Mouse (Mus musculus) gastrocnemius, adult 8-10 months (tissue): Measurements from ENCODE around the gene Tmem239. TPM values are rescaled to one million over a fixed set of nuclear protein-coding genes. Genes with fewer than 3 reads are reported as not detected.
"Not testable (repeated sequence)": the region's sequence is repeated elsewhere in the genome, so short reads cannot be mapped to it uniquely, and the experiment has no call there.

ENCODE experiments used
- DNase-seq, 2 experiments: peaks; one replicate each; pipeline ENCODE4 v3.0.0; 2022; ENCODE audit warnings: low spot score in 2 of 2
- total RNA-seq, 4 experiments: library from RNA; stranded (reverse); gene quantifications; 2 replicates each; pipeline ENCODE4 v1.2.4; 2022

Tmem239 gene
- total RNA-seq: not detected

- DNase-seq: no peak
Observed at GRCm38 (mm10) chr2:130406178-130406577, at the start of gene Tmem239. Tmem239 (plus strand) TSS chr2:130406478.

GRCm38 (mm10) chr2:130357551-130357950, 48.7 kb upstream of the Tmem239 start:
- no peak for DNase-seq

- no peak for DNase-seq
Observed at GRCm38 (mm10) chr2:130358852-130359251, 47.4 kb upstream of the Tmem239 start.

- DNase-seq: no peak
Observed at GRCm38 (mm10) chr2:130362511-130363026, 43.7 kb upstream of the Tmem239 start.

- DNase-seq: no peak
Observed at GRCm38 (mm10) chr2:130365211-130366094, 40.8 kb upstream of the Tmem239 start.

- no peak for DNase-seq
Observed at GRCm38 (mm10) chr2:130367386-130367785, 38.9 kb upstream of the Tmem239 start.

GRCm38 (mm10) chr2:130373026-130373425, 33.3 kb upstream of the Tmem239 start:
- DNase-seq: not testable (repeated sequence)

- DNase-seq: no peak
Observed at GRCm38 (mm10) chr2:130374951-130375350, 31.3 kb upstream of the Tmem239 start.

GRCm38 (mm10) chr2:130383205-130383604, 23.1 kb upstream of the Tmem239 start:
- DNase-seq: no peak

- DNase-seq: no peak
Observed at GRCm38 (mm10) chr2:130383895-130384294, 22.4 kb upstream of the Tmem239 start.

GRCm38 (mm10) chr2:130386212-130386611, 20.1 kb upstream of the Tmem239 start:
- DNase-seq: no peak

- no peak for DNase-seq
Observed at GRCm38 (mm10) chr2:130388796-130389195, 17.5 kb upstream of the Tmem239 start.

- DNase-seq: no peak
Observed at GRCm38 (mm10) chr2:130390993-130391625, 15.2 kb upstream of the Tmem239 start.

GRCm38 (mm10) chr2:130392836-130393235, 13.4 kb upstream of the Tmem239 start:
- DNase-seq: no peak

- no peak for DNase-seq
Observed at GRCm38 (mm10) chr2:130395696-130396095, 10.6 kb upstream of the Tmem239 start.

GRCm38 (mm10) chr2:130397186-130397985, 8.9 kb upstream of the Tmem239 start, which contains the start of gene Cpxm1:
Cpxm1 (minus strand) TSS chr2:130397574.
- DNase-seq: no peak

GRCm38 (mm10) chr2:130398091-130398490, 8.2 kb upstream of the Tmem239 start:
- DNase-seq: no peak

- DNase-seq: no peak
Observed at GRCm38 (mm10) chr2:130400046-130400445, 6.2 kb upstream of the Tmem239 start.

GRCm38 (mm10) chr2:130401891-130402290, 4.4 kb upstream of the Tmem239 start:
- no peak for DNase-seq

GRCm38 (mm10) chr2:130404939-130405338, 1.3 kb upstream of the Tmem239 start, which contains the start of the genes Gm28372 and 1700020A23Rik:
Gm28372 (plus strand) TSS chr2:130405239.
1700020A23Rik (plus strand) TSS chr2:130405259.
- no peak for DNase-seq

- DNase-seq: no peak
Observed at GRCm38 (mm10) chr2:130408194-130408593, 1.9 kb downstream of the Tmem239 start.
